Mouse (Mus musculus): Measurements from ENCODE around the gene Cd300ld3. TPM values are rescaled to one million over a fixed set of nuclear protein-coding genes. Genes with fewer than 3 reads are reported as not detected.
"Not testable (repeated sequence)": the region's sequence is repeated elsewhere in the genome, so short reads cannot be mapped to it uniquely, and the experiment has no call there.

Cd300ld3 gene
- polyA plus RNA-seq, 1 experiment from 2014 or later: not detected

DNA sequence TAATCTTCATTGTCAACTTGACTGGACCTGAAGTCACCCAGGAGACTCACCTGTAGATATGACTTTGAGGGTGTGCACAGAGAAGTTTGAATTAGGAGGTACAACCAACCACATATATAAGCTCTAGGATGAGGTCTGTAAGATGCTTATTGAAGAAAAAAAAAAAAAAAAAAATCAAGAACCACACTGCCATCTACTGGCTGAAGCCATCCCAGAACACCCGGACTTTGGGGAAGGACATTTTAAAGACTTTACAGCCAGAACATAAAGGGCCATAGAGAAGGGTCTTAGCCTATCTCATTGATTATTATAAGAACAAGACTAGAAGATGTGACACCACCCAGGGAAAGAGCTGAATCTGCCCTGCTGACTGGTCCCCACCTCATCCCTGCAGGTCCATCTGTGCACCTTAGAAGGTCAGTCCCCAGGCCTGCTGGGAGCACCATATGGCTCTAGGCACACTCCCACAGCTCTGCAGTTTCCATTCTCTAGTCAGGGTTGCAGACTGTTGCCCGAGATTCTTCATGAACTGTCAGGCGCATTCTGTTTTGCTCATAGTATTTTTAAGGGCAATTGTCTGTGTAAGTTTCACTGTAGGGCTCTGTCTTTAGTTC is 1.2 kb upstream of the Cd300ld3 start:
- 47% methylated on average over 3 of the region's 3 CpGs for WGBS
- no peaks in the 10 kb centered on the region for H3K9me3 ChIP-seq
- no peaks in the 10 kb centered on the region for H3K27me3 ChIP-seq (replicated peaks)
- ATAC-seq: no peak
- H3K4me1 ChIP-seq (replicated peaks): no peaks in the 10 kb centered on the region
- no peak overlapping the region for H3K4me3 ChIP-seq (replicated peaks)
- no peak overlapping the region for H3K4me2 ChIP-seq (replicated peaks)
- no peak overlapping the region for H3K27ac ChIP-seq
- H3K36me3 ChIP-seq: no peaks in the 10 kb centered on the region
- H3K9ac ChIP-seq: no peak overlapping the region

DNA sequence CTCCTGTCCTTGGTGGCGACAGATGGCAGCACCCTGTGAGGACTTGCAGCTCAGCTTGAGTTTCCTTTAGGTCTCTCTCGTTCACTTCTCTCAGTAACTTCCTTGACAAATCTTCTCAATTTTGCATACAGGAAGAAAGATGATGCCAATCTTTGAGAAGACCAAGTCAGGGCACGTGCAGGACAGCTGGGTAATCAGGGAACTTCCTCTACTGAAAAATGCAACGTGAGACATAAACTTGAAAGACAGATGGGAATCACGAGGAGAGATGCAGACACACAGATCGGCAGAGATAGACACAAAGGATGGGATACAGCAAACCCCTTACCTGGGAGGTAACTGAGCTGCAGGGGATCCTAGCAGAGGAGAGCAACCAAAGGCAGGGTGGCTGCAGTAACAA is 10.5 kb downstream of the Cd300ld3 start, which contains the start of gene Cd300ld5:
Gene Cd300ld5, minus strand, starts transcription at position 101 of the 400 bp plus-strand sequence.
- H3K27me3 ChIP-seq (replicated peaks); H3K4me2 ChIP-seq (replicated peaks); H3K4me3 ChIP-seq (replicated peaks); ATAC-seq; H3K27ac ChIP-seq; H3K4me1 ChIP-seq (replicated peaks); H3K36me3 ChIP-seq; H3K9me3 ChIP-seq; H3K9ac ChIP-seq: not testable (repeated sequence)
- no CpG with 5 or more reads among the region's 6 CpGs for WGBS

DNA sequence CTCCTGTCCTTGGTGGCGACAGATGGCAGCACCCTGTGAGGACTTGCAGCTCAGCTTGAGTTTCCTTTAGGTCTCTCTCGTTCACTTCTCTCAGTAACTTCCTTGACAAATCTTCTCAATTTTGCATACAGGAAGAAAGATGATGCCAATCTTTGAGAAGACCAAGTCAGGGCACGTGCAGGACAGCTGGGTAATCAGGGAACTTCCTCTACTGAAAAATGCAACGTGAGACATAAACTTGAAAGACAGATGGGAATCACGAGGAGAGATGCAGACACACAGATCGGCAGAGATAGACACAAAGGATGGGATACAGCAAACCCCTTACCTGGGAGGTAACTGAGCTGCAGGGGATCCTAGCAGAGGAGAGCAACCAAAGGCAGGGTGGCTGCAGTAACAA is 21.3 kb downstream of the Cd300ld3 start, which contains the start of gene Cd300ld4:
Gene Cd300ld4, minus strand, starts transcription at position 101 of the 400 bp plus-strand sequence.
- H3K9me3 ChIP-seq; H3K36me3 ChIP-seq; H3K27me3 ChIP-seq (replicated peaks); H3K9ac ChIP-seq; H3K4me2 ChIP-seq (replicated peaks); ATAC-seq; H3K4me3 ChIP-seq (replicated peaks); H3K4me1 ChIP-seq (replicated peaks); H3K27ac ChIP-seq: not testable (repeated sequence)
- no CpG with 5 or more reads among the region's 6 CpGs for WGBS

GRCm38 (mm10) chr11:115016093-115016492 is 32.1 kb downstream of the Cd300ld3 start, which contains the start of gene Cd300ld2:
TSS of gene Cd300ld2 (minus strand) at chr11:115016193.
- not testable (repeated sequence) for H3K4me1 ChIP-seq (replicated peaks); H3K9me3 ChIP-seq; H3K9ac ChIP-seq; H3K27me3 ChIP-seq (replicated peaks); H3K4me3 ChIP-seq (replicated peaks); H3K27ac ChIP-seq; ATAC-seq; H3K36me3 ChIP-seq; H3K4me2 ChIP-seq (replicated peaks)
- no CpG with 5 or more reads among the region's 7 CpGs for WGBS

DNA sequence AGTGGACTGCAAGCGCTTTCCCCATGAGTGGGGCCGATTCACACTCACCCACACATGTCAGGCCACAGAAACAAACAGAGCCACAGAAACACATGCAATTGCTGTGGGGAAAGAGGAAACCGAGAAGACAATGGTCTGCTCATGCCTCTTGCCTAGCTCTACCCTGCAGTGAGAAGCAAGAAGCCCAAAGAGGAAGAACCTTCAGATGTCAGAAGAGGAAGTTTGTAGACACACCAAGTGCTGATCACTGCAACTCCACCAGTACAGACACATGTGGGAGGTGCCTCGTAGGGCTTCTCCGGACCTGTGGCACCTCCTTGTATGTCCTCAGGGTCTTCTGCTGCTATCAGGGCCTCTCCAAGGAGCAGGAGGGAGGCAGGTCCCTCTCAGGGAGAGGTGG is 44.1 kb downstream of the Cd300ld3 start:
- 86% methylated on average over 5 of the region's 5 CpGs for WGBS
- no peaks in the 10 kb centered on the region for H3K9me3 ChIP-seq
- H3K36me3 ChIP-seq: no peaks in the 10 kb centered on the region
- no peak overlapping the region for H3K4me2 ChIP-seq (replicated peaks)
- no peaks in the 10 kb centered on the region for H3K27me3 ChIP-seq (replicated peaks)
- H3K4me1 ChIP-seq (replicated peaks): no peaks in the 10 kb centered on the region
- no peak overlapping the region for H3K27ac ChIP-seq
- H3K4me3 ChIP-seq (replicated peaks): no peak overlapping the region
- ATAC-seq: no peak
- no peak overlapping the region for H3K9ac ChIP-seq

- Histone ChIP-seq H3K9ac (no peak within 1 kb of the TSS), H3K27ac (no peak within 1 kb of the TSS), H3K4me1 (replicated peaks) (no peaks in the 10 kb centered on the region), H3K27me3 (replicated peaks) (no peaks in the 10 kb centered on the region), H3K36me3 (no peaks in the 10 kb centered on the region), H3K4me3 (replicated peaks) (no peak within 1 kb of the TSS), H3K4me2 (replicated peaks) (no peak within 1 kb of the TSS), H3K9me3 (no peaks in the 10 kb centered on the region)
- no peak for ATAC-seq
- 76% methylated on average over 7 of the region's 7 CpGs for WGBS
Observed at GRCm38 (mm10) chr11:115001474-115002040, 46.7 kb downstream of the Cd300ld3 start, which contains the start of gene Cd300c2. TSS of gene Cd300c2 (minus strand) at chr11:115001880.

Other genes with a start within 250 kb of the Cd300ld3 start
- 0.21 and 0.51 TPM in 2 replicates for gene Gpr142, start 249.5 kb downstream of the Cd300ld3 start, polyA plus RNA-seq (2015; fragmentation: Nextera tagmentation; extraction: Ambion mirVana)
- 15.5 and 16.0 TPM in 2 replicates for gene Gprc5c, start 197.3 kb downstream of the Cd300ld3 start, polyA plus RNA-seq (2015; fragmentation: Nextera tagmentation; extraction: Ambion mirVana)
- gene Cd300a, start 158.4 kb downstream of the Cd300ld3 start, polyA plus RNA-seq (2015; fragmentation: Nextera tagmentation; extraction: Ambion mirVana): 1.2 and 2.2 TPM in 2 replicates
- gene Cd300lb, start 114.0 kb downstream of the Cd300ld3 start, polyA plus RNA-seq (2015; fragmentation: Nextera tagmentation; extraction: Ambion mirVana): 0.27 and 0.43 TPM in 2 replicates
- not detected in 2 replicates for gene Cd300c, start 79.3 kb downstream of the Cd300ld3 start, polyA plus RNA-seq (2015; fragmentation: Nextera tagmentation; extraction: Ambion mirVana)
- gene Cd300ld, start 58.5 kb downstream of the Cd300ld3 start, polyA plus RNA-seq (2015; fragmentation: Nextera tagmentation; extraction: Ambion mirVana): 0.19 and 0.34 TPM in 2 replicates
- gene Cd300c2, start 46.5 kb downstream of the Cd300ld3 start, polyA plus RNA-seq (2015; fragmentation: Nextera tagmentation; extraction: Ambion mirVana): 1.9 and 2.8 TPM in 2 replicates
- gene Cd300ld2, start 32.2 kb downstream of the Cd300ld3 start, polyA plus RNA-seq (2015; fragmentation: Nextera tagmentation; extraction: Ambion mirVana): not detected in 2 replicates
- gene Cd300ld4, start 21.4 kb downstream of the Cd300ld3 start, polyA plus RNA-seq (2015; fragmentation: Nextera tagmentation; extraction: Ambion mirVana): not detected in 2 replicates
- gene Cd300ld5, start 10.6 kb downstream of the Cd300ld3 start, polyA plus RNA-seq (2015; fragmentation: Nextera tagmentation; extraction: Ambion mirVana): not detected in 2 replicates
- gene Cd300e, start 13.8 kb upstream of the Cd300ld3 start, polyA plus RNA-seq (2015; fragmentation: Nextera tagmentation; extraction: Ambion mirVana): 0.06 and 0.28 TPM in 2 replicates
- gene Rab37, start 43.0 kb upstream of the Cd300ld3 start, polyA plus RNA-seq (2015; fragmentation: Nextera tagmentation; extraction: Ambion mirVana): 3.6 and 3.7 TPM in 2 replicates
- gene Cd300lf, start 85.6 kb upstream of the Cd300ld3 start, polyA plus RNA-seq (2015; fragmentation: Nextera tagmentation; extraction: Ambion mirVana): 0.85 and 1.2 TPM in 2 replicates
- gene Slc9a3r1, start 114.9 kb upstream of the Cd300ld3 start, polyA plus RNA-seq (2015; fragmentation: Nextera tagmentation; extraction: Ambion mirVana): 252 and 270 TPM in 2 replicates
- 9.3 and 12.2 TPM in 2 replicates for gene Tmem104, start 139.1 kb upstream of the Cd300ld3 start, polyA plus RNA-seq (2015; fragmentation: Nextera tagmentation; extraction: Ambion mirVana)
- 20.5 and 20.6 TPM in 2 replicates for gene Nat9, start 139.4 kb upstream of the Cd300ld3 start, polyA plus RNA-seq (2015; fragmentation: Nextera tagmentation; extraction: Ambion mirVana)
- gene Grin2c, start 218.8 kb upstream of the Cd300ld3 start, polyA plus RNA-seq (2015; fragmentation: Nextera tagmentation; extraction: Ambion mirVana): 0.05 and 0.09 TPM in 2 replicates
- gene Fdxr, start 228.6 kb upstream of the Cd300ld3 start, polyA plus RNA-seq (2015; fragmentation: Nextera tagmentation; extraction: Ambion mirVana): 17.2 and 20.8 TPM in 2 replicates
- gene Fads6, start 249.3 kb upstream of the Cd300ld3 start, polyA plus RNA-seq (2015; fragmentation: Nextera tagmentation; extraction: Ambion mirVana): 1.5 and 1.7 TPM in 2 replicates

All from intestine, embryonic 15.5 days (tissue).